Comparison of ENCODE assay signal across 8 mouse cellular contexts in genomic region chr7:45078513-45078912, GRCm38 (mm10). TPM values are rescaled to one million over a fixed set of nuclear protein-coding genes. Genes with fewer than 3 reads are reported as not detected.
DNase-seq lines count a peak whose midpoint lies in the region; ATAC-seq and TF ChIP-seq lines count a peak whose summit lies in the region.

No protein-coding gene starts in this region.

- intact Hi-C loops in heart, postnatal 10 days (cut with DNase I), result loop anchor here (1.0 to 2.0 kb wide), 2 partner anchors 58 to 120 kb away; partner anchors contain the start of genes Flt3l and Gm45713

- no peaks in the 10 kb centered on the region for H3K4me1 ChIP-seq in intestine, embryonic 14.5 days (replicated peaks; ENCODE audit: control insufficient read depth, insufficient read depth, low read length)
- peaks cover 8% of the 10 kb centered on the region; the same call in 1 of the 2 replicates for H3K4me1 ChIP-seq in intestine, embryonic 15.5 days (replicated peaks)
- peaks cover 7% of the 10 kb centered on the region; the same call in 1 of the 2 replicates for H3K4me1 ChIP-seq in liver, adult 2 months (ENCODE audit: control insufficient read depth, insufficient read depth, low read length)

- no peak overlapping the region for H3K27ac ChIP-seq in intestine, embryonic 14.5 days (ENCODE audit: low read depth)
- no peak overlapping the region for H3K27ac ChIP-seq in intestine, embryonic 15.5 days
- H3K27ac ChIP-seq in liver, adult 2 months (replicated peaks; ENCODE audit: insufficient read depth, low read depth, low read length), result no peak overlapping the region

- no peak for TF ChIP-seq POLR2A in liver, adult 2 months (IDR thresholded peaks at IDR 0.05; ENCODE audit: extremely low read depth, insufficient read depth, low read length)

- H3K9ac ChIP-seq in intestine, embryonic 14.5 days (ENCODE audit: low read length), result no peak overlapping the region
- no peak overlapping the region for H3K9ac ChIP-seq in intestine, embryonic 15.5 days
- no peak overlapping the region for H3K9ac ChIP-seq in liver, adult 2 months (ENCODE audit: low read depth, low read length)

- H3K79me2 ChIP-seq in liver, adult 2 months (ENCODE audit: control insufficient read depth, insufficient read depth, low read length), result 0 out of 2 replicates have a peak, but pooled peaks cover 5% of the 10 kb centered on the region

- peak; percentile 32; the same call in 1 of the 2 replicates for ATAC-seq in intestine, embryonic 14.5 days (replicated peaks; ENCODE audit: low FRiP score, low TSS enrichment, low read depth)
- ATAC-seq in intestine, embryonic 15.5 days, result no peak; the same call in 1 of the 2 replicates
- peak; percentile 10; the same call in 1 of the 2 replicates for ATAC-seq in monocyte, adult 5-6 weeks (replicated peaks; ENCODE audit: insufficient number of reproducible peaks, low FRiP score, low TSS enrichment, poor library complexity, severe bottlenecking)

- no peaks in the 10 kb centered on the region for H3K27me3 ChIP-seq in intestine, embryonic 14.5 days (replicated peaks; ENCODE audit: control insufficient read depth, insufficient read depth, low read length)
- H3K27me3 ChIP-seq in intestine, embryonic 15.5 days (replicated peaks), result no peaks in the 10 kb centered on the region
- H3K27me3 ChIP-seq in liver, adult 2 months (ENCODE audit: control insufficient read depth, insufficient read depth, low read length), result no peaks in the 10 kb centered on the region
- no peaks in the 10 kb centered on the region for H3K27me3 ChIP-seq in splenic B cell, adult 2 months (ENCODE audit: control insufficient read depth, insufficient read depth, low read length, poor library complexity, severe bottlenecking)

- peak; percentile 81 for TF ChIP-seq CTCF in liver, adult 2 months (IDR thresholded peaks at IDR 0.05; ENCODE audit: low read depth, low read length)

- peak; percentile 82 for DNase-seq in intestine, embryonic 14.5 days (ENCODE audit: low spot score)
- peak; percentile 83 for DNase-seq in ZHBTc4 (ENCODE audit: low read depth, low spot score)
- peak; percentile 88 for DNase-seq in embryo, embryonic 10 days (ENCODE audit: low spot score)
- DNase-seq in heart, postnatal 10 days, result peak; percentile 81 to 86
- DNase-seq in liver, adult 2 months (ENCODE audit: extremely low read depth, low read depth, low spot score), result peak; percentile 62
- peak; percentile 87 for DNase-seq in splenic B cell, adult 2 months (ENCODE audit: low read depth, low spot score)

- WGBS in intestine, embryonic 14.5 days, result 31% methylated on average over 9 of the region's 9 CpGs
- WGBS in intestine, embryonic 15.5 days, result 28% methylated on average over 9 of the region's 9 CpGs
- 23% methylated on average over 9 of the region's 9 CpGs for WGBS in liver, adult 2 months

- peaks cover 58% of the 10 kb centered on the region for H3K36me3 ChIP-seq in intestine, embryonic 14.5 days (ENCODE audit: control insufficient read depth, insufficient read depth, low read length)
- H3K36me3 ChIP-seq in intestine, embryonic 15.5 days, result peaks cover 26% of the 10 kb centered on the region
- H3K36me3 ChIP-seq in liver, adult 2 months (ENCODE audit: control insufficient read depth, insufficient read depth, low read length), result no peaks in the 10 kb centered on the region
- peaks cover 9% of the 10 kb centered on the region for H3K36me3 ChIP-seq in splenic B cell, adult 2 months (ENCODE audit: control insufficient read depth, insufficient read depth, low read length, poor library complexity, severe bottlenecking)

- H3K4me3 ChIP-seq in intestine, embryonic 14.5 days (ENCODE audit: low read depth, low read length), result no peak overlapping the region
- H3K4me3 ChIP-seq in intestine, embryonic 15.5 days (replicated peaks), result no peak overlapping the region
- H3K4me3 ChIP-seq in liver, adult 2 months (ENCODE audit: insufficient read depth, low read depth, low read length), result no peak overlapping the region

- H3K4me2 ChIP-seq in intestine, embryonic 14.5 days (ENCODE audit: low read length), result no peak overlapping the region
- no peak overlapping the region for H3K4me2 ChIP-seq in intestine, embryonic 15.5 days (replicated peaks)

- no peaks in the 10 kb centered on the region for H3K9me3 ChIP-seq in intestine, embryonic 14.5 days (ENCODE audit: control insufficient read depth, low read length)
- H3K9me3 ChIP-seq in intestine, embryonic 15.5 days, result no peaks in the 10 kb centered on the region

RNA-seq across cellular contexts. Expression of gene Rcn3, which starts 13.5 kb away (rescaled TPM):
- polyA plus RNA-seq in intestine, embryonic 14.5 days (2014; fragmentation: Nextera tagmentation; extraction: Ambion mirVana), result 313 and 323 TPM in 2 replicates
- 265 and 267 TPM in 2 replicates for polyA plus RNA-seq in intestine, embryonic 15.5 days (2015; fragmentation: Nextera tagmentation; extraction: Ambion mirVana)
- 10 to 100 TPM; 76.5 to 83.4 TPM for total RNA-seq in heart, postnatal 10 days (2021)
- 6.7 and 8.8 TPM in 2 replicates for total RNA-seq in liver, adult 2 months (2014; rRNA removed)
- polyA plus RNA-seq in liver, adult 2 months (2012; rRNA removed), result 14.9 and 16.3 TPM in 2 replicates
- total RNA-seq in monocyte, adult 5-6 weeks (2017), result 6.2 to 20.1 TPM (median 15.3 TPM) in 3 replicates

RNA-seq across cellular contexts. Expression of gene Prrg2, which starts 16.0 kb away (rescaled TPM):
- 21.8 and 24.0 TPM in 2 replicates for polyA plus RNA-seq in intestine, embryonic 14.5 days (2014; fragmentation: Nextera tagmentation; extraction: Ambion mirVana)
- polyA plus RNA-seq in intestine, embryonic 15.5 days (2015; fragmentation: Nextera tagmentation; extraction: Ambion mirVana), result 29.2 and 29.5 TPM in 2 replicates
- total RNA-seq in heart, postnatal 10 days (2021), result 10 to 100 TPM; 10.9 to 11.3 TPM
- 26.1 and 32.8 TPM in 2 replicates for total RNA-seq in liver, adult 2 months (2014; rRNA removed)
- polyA plus RNA-seq in liver, adult 2 months (2012; rRNA removed), result 74.1 and 83.8 TPM in 2 replicates
- 1.5 to 12.8 TPM (median 3.7 TPM) in 3 replicates for total RNA-seq in monocyte, adult 5-6 weeks (2017)

RNA-seq across cellular contexts. Expression of gene Nosip, which starts 16.3 kb away (rescaled TPM):
- 57.2 and 63.0 TPM in 2 replicates for polyA plus RNA-seq in intestine, embryonic 14.5 days (2014; fragmentation: Nextera tagmentation; extraction: Ambion mirVana)
- polyA plus RNA-seq in intestine, embryonic 15.5 days (2015; fragmentation: Nextera tagmentation; extraction: Ambion mirVana), result 49.5 and 50.5 TPM in 2 replicates
- 10 to 100 TPM; 33.9 to 35.9 TPM for total RNA-seq in heart, postnatal 10 days (2021)
- 20.1 and 22.8 TPM in 2 replicates for total RNA-seq in liver, adult 2 months (2014; rRNA removed)
- 31.4 and 35.8 TPM in 2 replicates for polyA plus RNA-seq in liver, adult 2 months (2012; rRNA removed)
- 45.8 to 57.3 TPM (median 52.8 TPM) in 3 replicates for total RNA-seq in monocyte, adult 5-6 weeks (2017)

RNA-seq across cellular contexts. Expression of gene Fcgrt, which starts 25.1 kb away (rescaled TPM):
- polyA plus RNA-seq in intestine, embryonic 14.5 days (2014; fragmentation: Nextera tagmentation; extraction: Ambion mirVana), result 64.1 and 65.1 TPM in 2 replicates
- 153 and 168 TPM in 2 replicates for polyA plus RNA-seq in intestine, embryonic 15.5 days (2015; fragmentation: Nextera tagmentation; extraction: Ambion mirVana)
- 10 to 100 TPM; 65.4 to 69.2 TPM for total RNA-seq in heart, postnatal 10 days (2021)
- total RNA-seq in liver, adult 2 months (2014; rRNA removed), result 163 and 188 TPM in 2 replicates
- 170 and 193 TPM in 2 replicates for polyA plus RNA-seq in liver, adult 2 months (2012; rRNA removed)
- 74.9 to 100 TPM (median 91.0 TPM) in 3 replicates for total RNA-seq in monocyte, adult 5-6 weeks (2017)

RNA-seq across cellular contexts. Expression of gene Prr12, which starts 25.8 kb away (rescaled TPM):
- 14.0 and 15.0 TPM in 2 replicates for polyA plus RNA-seq in intestine, embryonic 14.5 days (2014; fragmentation: Nextera tagmentation; extraction: Ambion mirVana)
- polyA plus RNA-seq in intestine, embryonic 15.5 days (2015; fragmentation: Nextera tagmentation; extraction: Ambion mirVana), result 7.1 and 8.7 TPM in 2 replicates
- total RNA-seq in heart, postnatal 10 days (2021), result 10 to 100 TPM; 28.8 to 35.7 TPM
- total RNA-seq in liver, adult 2 months (2014; rRNA removed), result 1.2 and 1.7 TPM in 2 replicates
- polyA plus RNA-seq in liver, adult 2 months (2012; rRNA removed), result 2.7 and 3.7 TPM in 2 replicates
- total RNA-seq in monocyte, adult 5-6 weeks (2017), result 1.6 to 5.0 TPM (median 2.0 TPM) in 3 replicates
